Comparison of ENCODE assay signal across 13 mouse cellular contexts in genomic region chr4:130801198-130801597, GRCm38 (mm10). TPM values are rescaled to one million over a fixed set of nuclear protein-coding genes. Genes with fewer than 3 reads are reported as not detected.
A peak's percentile ranks its signal among the peaks of the same experiment; 100 is the strongest.
DNase-seq lines count a peak whose midpoint lies in the region; ATAC-seq and TF ChIP-seq lines count a peak whose summit lies in the region.
"Had no signal": no experiment of that assay in that cellular context is flagged by ENCODE, and none has a peak within 500 bp of the region (broad histone marks: within the 10 kb centered on the region; RNA-seq: fewer than 3 reads in every experiment).

No protein-coding gene starts in this region.

- no peak for TF ChIP-seq CTCF in heart, adult 2 months (IDR thresholded peaks at IDR 0.05)
- no peak for TF ChIP-seq CTCF in liver, postnatal 0 days (IDR thresholded peaks at IDR 0.05; ENCODE audit: low read depth)

- peaks cover 65% of the 10 kb centered on the region for H3K4me1 ChIP-seq in heart, adult 2 months (ENCODE audit: control insufficient read depth, insufficient read depth, low read length)
- H3K4me1 ChIP-seq in liver, postnatal 0 days (ENCODE audit: insufficient read depth) = peaks cover 3% of the 10 kb centered on the region; the same call in 1 of the 2 replicates
- H3K4me1 ChIP-seq in liver, embryonic 11.5 days (replicated peaks; ENCODE audit: control insufficient read depth, insufficient read depth, low read length) = peaks cover 14% of the 10 kb centered on the region; the same call in 1 of the 2 replicates
- H3K4me1 ChIP-seq in stomach, embryonic 16.5 days (ENCODE audit: control insufficient read depth, insufficient read depth, low read length) = peaks cover 51% of the 10 kb centered on the region

- no peak overlapping the region for H3K4me3 ChIP-seq in heart, adult 2 months
- H3K4me3 ChIP-seq in liver, postnatal 0 days (ENCODE audit: low read depth, low read length) = no peak overlapping the region
- no peak overlapping the region for H3K4me3 ChIP-seq in liver, embryonic 11.5 days (ENCODE audit: low read depth, low read length)
- no peak overlapping the region for H3K4me3 ChIP-seq in stomach, embryonic 16.5 days (replicated peaks; ENCODE audit: low read length)
- H3K4me3 ChIP-seq: left cerebral cortex, adult 2 months; lung, embryonic 15.5 days had no signal

- H3K36me3 ChIP-seq in heart, adult 2 months (ENCODE audit: control insufficient read depth, insufficient read depth, low read length) = no peaks in the 10 kb centered on the region
- H3K36me3 ChIP-seq in liver, postnatal 0 days (replicated peaks; ENCODE audit: insufficient read depth, low read length) = no peaks in the 10 kb centered on the region
- no peaks in the 10 kb centered on the region for H3K36me3 ChIP-seq in liver, embryonic 11.5 days (ENCODE audit: control insufficient read depth, insufficient read depth, low read length)
- H3K36me3 ChIP-seq in stomach, embryonic 16.5 days (ENCODE audit: control insufficient read depth, insufficient read depth, low read length) = no peaks in the 10 kb centered on the region
- H3K36me3 ChIP-seq: lung, embryonic 15.5 days had no signal

- no peak overlapping the region for H3K9ac ChIP-seq in heart, adult 2 months (ENCODE audit: low read depth, low read length)
- H3K9ac ChIP-seq in liver, postnatal 0 days (replicated peaks) = no peak overlapping the region
- H3K9ac ChIP-seq in liver, embryonic 11.5 days (ENCODE audit: low read depth, low read length) = no peak overlapping the region
- no peak overlapping the region for H3K9ac ChIP-seq in stomach, embryonic 16.5 days (ENCODE audit: low read length)
- H3K9ac ChIP-seq: lung, embryonic 15.5 days had no signal

- no peak overlapping the region for H3K4me2 ChIP-seq in liver, postnatal 0 days (ENCODE audit: low read depth, low read length)
- no peak overlapping the region for H3K4me2 ChIP-seq in liver, embryonic 11.5 days
- H3K4me2 ChIP-seq in stomach, embryonic 16.5 days (ENCODE audit: low read depth, low read length) = no peak overlapping the region
- H3K4me2 ChIP-seq: lung, embryonic 15.5 days had no signal

- no peaks in the 10 kb centered on the region for H3K27me3 ChIP-seq in heart, adult 2 months (ENCODE audit: control insufficient read depth, insufficient read depth, low read length)
- no peaks in the 10 kb centered on the region for H3K27me3 ChIP-seq in liver, postnatal 0 days (ENCODE audit: insufficient read depth, low read length)
- no peaks in the 10 kb centered on the region for H3K27me3 ChIP-seq in liver, embryonic 11.5 days (replicated peaks; ENCODE audit: control insufficient read depth, insufficient read depth, low read length)
- H3K27me3 ChIP-seq in stomach, embryonic 16.5 days (ENCODE audit: control insufficient read depth, insufficient read depth, low read length) = no peaks in the 10 kb centered on the region
- H3K27me3 ChIP-seq: lung, embryonic 15.5 days; Patski had no signal

- peak overlapping the region; percentile 63 for H3K27ac ChIP-seq in heart, adult 2 months
- peak overlapping the region; percentile 55; the same call in 1 of the 2 replicates for H3K27ac ChIP-seq in liver, postnatal 0 days (ENCODE audit: low read depth)
- no peak overlapping the region for H3K27ac ChIP-seq in liver, embryonic 11.5 days (ENCODE audit: low read depth, low read length)
- H3K27ac ChIP-seq in stomach, embryonic 16.5 days (ENCODE audit: low read length) = peak overlapping the region; percentile 79; the same call in 1 of the 2 replicates
- H3K27ac ChIP-seq: left cerebral cortex, adult 2 months; lung, embryonic 15.5 days had no signal

- WGBS in heart, adult 2 months = 76% methylated on average over 5 of the region's 5 CpGs
- 68% methylated on average over 5 of the region's 5 CpGs for WGBS in liver, postnatal 0 days (ENCODE audit: insufficient replicate concordance)
- 84% methylated on average over 5 of the region's 5 CpGs for WGBS in liver, embryonic 11.5 days
- 86% methylated on average over 5 of the region's 5 CpGs for WGBS in stomach, embryonic 16.5 days

- no peak for TF ChIP-seq EP300 in heart, adult 2 months (IDR thresholded peaks at IDR 0.05; ENCODE audit: insufficient read depth, low read depth, low read length)
- TF ChIP-seq EP300 in liver, postnatal 0 days (IDR thresholded peaks at IDR 0.05; ENCODE audit: low read depth) = no peak

- DNase-seq in heart, adult 2 months = no peak
- no peak for DNase-seq in heart, adult 18-20 months
- DNase-seq in liver, postnatal 0 days = no peak
- DNase-seq in liver, embryonic 11.5 days (ENCODE audit: low spot score) = no peak
- peak; percentile 52 for DNase-seq in adrenal gland, postnatal 25 days
- DNase-seq in thymus, postnatal 25 days = no peak
- DNase-seq: cerebellum, postnatal 36 days; gastrocnemius, postnatal 25 days; thymus, postnatal 36 days had no signal

- intact Hi-C loops in heart, adult 2 months (cut with DNase I) = no loop called here

- no peak for TF ChIP-seq POLR2A in heart, adult 2 months (IDR thresholded peaks at IDR 0.05; ENCODE audit: insufficient read depth, low read depth, low read length)

- no peaks in the 10 kb centered on the region; the same call in 1 of the 2 replicates for H3K79me2 ChIP-seq in heart, adult 2 months (replicated peaks; ENCODE audit: control insufficient read depth, insufficient read depth, low read length)

- no peaks in the 10 kb centered on the region for H3K9me3 ChIP-seq in liver, postnatal 0 days (ENCODE audit: low read length)
- H3K9me3 ChIP-seq in liver, embryonic 11.5 days (ENCODE audit: control insufficient read depth, low read length) = no peaks in the 10 kb centered on the region
- no peaks in the 10 kb centered on the region for H3K9me3 ChIP-seq in stomach, embryonic 16.5 days (replicated peaks; ENCODE audit: control insufficient read depth, low read length)
- H3K9me3 ChIP-seq: lung, embryonic 15.5 days had no signal

- 0 out of 2 replicates have a peak, but pooled peaks have one; percentile 30 for ATAC-seq in liver, postnatal 0 days
- ATAC-seq in liver, embryonic 11.5 days (replicated peaks; ENCODE audit: low FRiP score) = no peak
- no peak for ATAC-seq in stomach, embryonic 16.5 days (ENCODE audit: insufficient read depth, low FRiP score)

RNA-seq across cellular contexts. Expression of gene Sdc3, which starts 8.9 kb away (rescaled TPM):
- total RNA-seq in heart, adult 2 months (2021) = 10 to 100 TPM; 32.7 to 38.3 TPM
- 41.5 and 51.9 TPM in 2 replicates for polyA plus RNA-seq in heart, adult 2 months (2012; rRNA removed)
- 10 to 100 TPM; 37.1 to 38.2 TPM for total RNA-seq in heart, adult 18-20 months (2021)
- polyA plus RNA-seq in liver, postnatal 0 days (2015; fragmentation: Nextera tagmentation; extraction: Ambion mirVana) = 8.7 TPM in 2 replicates
- polyA plus RNA-seq in liver, embryonic 11.5 days (2014; fragmentation: Nextera tagmentation; extraction: Ambion mirVana) = 11.4 and 12.1 TPM in 2 replicates
- total RNA-seq in adrenal gland, postnatal 25 days (2021) = 425 and 496 TPM in 2 replicates
- polyA plus RNA-seq in stomach, embryonic 16.5 days (2015; fragmentation: Nextera tagmentation; extraction: Ambion mirVana) = 23.2 and 25.2 TPM in 2 replicates
